8 mouse cellular contexts compared by ENCODE assay signal in genomic region chr13:6191915-6192295, GRCm38 (mm10).
DNase-seq lines count a peak whose midpoint lies in the region; ATAC-seq and TF ChIP-seq lines count a peak whose summit lies in the region.

No protein-coding gene starts in this region.

- CTCF ChIA-PET in Patski (lab: Charles Lee) = interaction anchor here (0.9 to 1.8 kb wide), 4 partner anchors 31 to 1525 kb away, joined by 3 to 6 read pairs (median 4); partner anchors contain the start of gene Klf6

- ATAC-seq in heart, embryonic 11.5 days (replicated peaks; ENCODE audit: insufficient number of reproducible peaks, low FRiP score, low TSS enrichment) = no peak
- ATAC-seq in Patski = peak; percentile 79
- ATAC-seq in megakaryocyte, adult 5-6 weeks (ENCODE audit: poor library complexity, severe bottlenecking) = peak; percentile 62
- no peak for ATAC-seq in activated CD4-positive, CD25-positive, alpha-beta regulatory T cell, adult 4 months
- ATAC-seq in forebrain, embryonic 16.5 days = no peak
- ATAC-seq in hindbrain, embryonic 16.5 days = no peak

- POLR2A ChIA-PET in Patski (lab: Charles Lee) = interaction anchor here (0.6 to 1.7 kb wide), 3 partner anchors 314 to 373 kb away, joined by 3 read pairs; no protein-coding TSS in a partner anchor

- H3K4me3 ChIP-seq in heart, embryonic 11.5 days (ENCODE audit: low read depth, low read length) = no peak overlapping the region
- H3K4me3 ChIP-seq in forebrain, embryonic 16.5 days (replicated peaks; ENCODE audit: low read length) = no peak overlapping the region
- no peak overlapping the region for H3K4me3 ChIP-seq in hindbrain, embryonic 16.5 days (ENCODE audit: low read length)

- intact Hi-C loops in heart, postnatal 36 days (cut with DNase I) = loop anchor here (5.0 to 10.0 kb wide), 2 partner anchors 330 to 1417 kb away; partner anchors contain the start of gene Klf6

- H3K4me1 ChIP-seq in heart, embryonic 11.5 days (ENCODE audit: control insufficient read depth, insufficient read depth, low read length) = no peaks in the 10 kb centered on the region
- peaks cover 19% of the 10 kb centered on the region for H3K4me1 ChIP-seq in forebrain, embryonic 16.5 days (replicated peaks; ENCODE audit: control insufficient read depth, insufficient read depth, low read length)
- peaks cover 8% of the 10 kb centered on the region; the same call in 1 of the 2 replicates for H3K4me1 ChIP-seq in hindbrain, embryonic 16.5 days (ENCODE audit: control insufficient read depth, insufficient read depth, low read depth, low read length)

- no peaks in the 10 kb centered on the region for H3K27me3 ChIP-seq in heart, embryonic 11.5 days (ENCODE audit: control insufficient read depth, insufficient read depth, low read length)
- no peaks in the 10 kb centered on the region for H3K27me3 ChIP-seq in Patski
- H3K27me3 ChIP-seq in forebrain, embryonic 16.5 days (replicated peaks; ENCODE audit: control insufficient read depth, insufficient read depth, low read length) = no peaks in the 10 kb centered on the region
- H3K27me3 ChIP-seq in hindbrain, embryonic 16.5 days (replicated peaks; ENCODE audit: control insufficient read depth, insufficient read depth, low read length) = no peaks in the 10 kb centered on the region

- no peak overlapping the region for H3K27ac ChIP-seq in heart, embryonic 11.5 days (ENCODE audit: low read depth, low read length)
- H3K27ac ChIP-seq in forebrain, embryonic 16.5 days (ENCODE audit: low read length) = no peak overlapping the region
- H3K27ac ChIP-seq in hindbrain, embryonic 16.5 days (ENCODE audit: low read depth, low read length) = no peak overlapping the region

- 41% methylated on average over 5 of the region's 5 CpGs for WGBS in heart, embryonic 11.5 days (ENCODE audit: insufficient replicate concordance)
- WGBS in forebrain, embryonic 16.5 days = 32% methylated on average over 5 of the region's 5 CpGs
- 63% methylated on average over 5 of the region's 5 CpGs for WGBS in hindbrain, embryonic 16.5 days

- in situ Hi-C loops in Patski (cut with MboI; ENCODE audit: low pct_unique_long_range_greater_than_20kb) = loop anchor here (5.0 to 10.0 kb wide), 5 partner anchors 280 to 1527 kb away; no protein-coding TSS in a partner anchor

- H3K9ac ChIP-seq in heart, embryonic 11.5 days (ENCODE audit: low read depth, low read length) = no peak overlapping the region
- no peak overlapping the region for H3K9ac ChIP-seq in forebrain, embryonic 16.5 days (replicated peaks; ENCODE audit: low read depth, low read length)
- no peak overlapping the region for H3K9ac ChIP-seq in hindbrain, embryonic 16.5 days (ENCODE audit: low read depth, low read length)

- DNase-seq in heart, adult 8-10 months (ENCODE audit: low spot score) = peak; percentile 16
- peak; percentile 96 for DNase-seq in Patski (ENCODE audit: low read depth, low spot score)
- peak; percentile 6 to 18 for DNase-seq in heart, postnatal 36 days

- H3K9me3 ChIP-seq in heart, embryonic 11.5 days (replicated peaks; ENCODE audit: control insufficient read depth, low read length) = no peaks in the 10 kb centered on the region
- no peaks in the 10 kb centered on the region for H3K9me3 ChIP-seq in forebrain, embryonic 16.5 days (ENCODE audit: control insufficient read depth, low read length)
- no peaks in the 10 kb centered on the region for H3K9me3 ChIP-seq in hindbrain, embryonic 16.5 days (ENCODE audit: control insufficient read depth, low read length)

- H3K4me2 ChIP-seq in heart, embryonic 11.5 days = no peak overlapping the region
- no peak overlapping the region for H3K4me2 ChIP-seq in forebrain, embryonic 16.5 days (ENCODE audit: low read length)
- no peak overlapping the region for H3K4me2 ChIP-seq in hindbrain, embryonic 16.5 days (ENCODE audit: low read length)

- peak; percentile 41 for TF ChIP-seq CTCF in Patski (IDR thresholded peaks at IDR 0.05)

- no peaks in the 10 kb centered on the region for H3K36me3 ChIP-seq in heart, embryonic 11.5 days (ENCODE audit: control insufficient read depth, insufficient read depth, low read length)
- no peaks in the 10 kb centered on the region for H3K36me3 ChIP-seq in forebrain, embryonic 16.5 days (ENCODE audit: control insufficient read depth, insufficient read depth)
- no peaks in the 10 kb centered on the region for H3K36me3 ChIP-seq in hindbrain, embryonic 16.5 days (ENCODE audit: control insufficient read depth, insufficient read depth, low read length)

Comparison
In these comparisons a context has a peak if more than half of its experiments do, and no peak if none do; other contexts are left out.
1. DNase-seq: peak in every context shown above with its lines; median percentile 96 in Patski; 16 in heart, adult 8-10 months; 12 in heart, postnatal 36 days.
2. ATAC-seq: peak in Patski (single experiment) and megakaryocyte, adult 5-6 weeks (single experiment); none in heart, embryonic 11.5 days (single experiment), activated CD4-positive, CD25-positive, alpha-beta regulatory T cell, adult 4 months (single experiment), forebrain, embryonic 16.5 days (single experiment) and hindbrain, embryonic 16.5 days (single experiment).